Mouse (Mus musculus) cerebellum, postnatal 4 days (tissue): ENCODE data around the gene Tap2.
A peak's percentile ranks its signal among the peaks of the same experiment; 100 is the strongest.

Experiments
- DNase-seq, 2 experiments: peaks; one replicate each; pipeline ENCODE4 v3.0.0; 2022; ENCODE audit warnings: low spot score in 2 of 2, mixed read lengths in 1 of 2

The Tap2 gene

GRCm38 (mm10) chr17:34251666-34252065 is 48.3 kb downstream of the Tap2 start:
- DNase-seq = no peak

DNA sequence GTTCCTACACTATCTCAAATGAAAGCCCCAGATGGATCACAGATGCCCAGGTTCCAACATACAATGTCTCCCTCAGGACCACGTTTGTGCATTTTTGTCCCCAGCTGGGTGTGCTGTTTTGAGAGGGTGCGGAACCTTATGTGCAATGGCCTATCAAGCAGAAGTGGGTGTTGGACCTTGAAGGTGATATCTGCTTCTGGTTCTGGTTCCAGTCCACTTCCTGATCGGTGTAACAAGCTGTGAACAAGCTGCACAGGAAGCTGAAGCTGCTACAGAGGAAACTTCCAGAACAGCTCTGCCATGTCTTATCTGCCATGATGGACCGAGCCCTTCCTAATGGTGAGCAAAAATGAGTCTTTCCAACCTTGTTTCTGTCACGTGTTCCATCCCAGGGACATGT is 53.2 kb downstream of the Tap2 start:
- DNase-seq = no peak

- peak; percentile 67 to 77 for DNase-seq
Observed at GRCm38 (mm10) chr17:34257594-34258375, 54.5 kb downstream of the Tap2 start, which contains the start of gene H2-Ab1. Gene H2-Ab1 (plus strand): TSS chr17:34257689.

GRCm38 (mm10) chr17:34260551-34260950 is 57.2 kb downstream of the Tap2 start:
- no peak for DNase-seq

- peak in 1 of 2 experiments; percentile 75 for DNase-seq
Observed at GRCm38 (mm10) chr17:34261502-34261901, 58.2 kb downstream of the Tap2 start.

DNA sequence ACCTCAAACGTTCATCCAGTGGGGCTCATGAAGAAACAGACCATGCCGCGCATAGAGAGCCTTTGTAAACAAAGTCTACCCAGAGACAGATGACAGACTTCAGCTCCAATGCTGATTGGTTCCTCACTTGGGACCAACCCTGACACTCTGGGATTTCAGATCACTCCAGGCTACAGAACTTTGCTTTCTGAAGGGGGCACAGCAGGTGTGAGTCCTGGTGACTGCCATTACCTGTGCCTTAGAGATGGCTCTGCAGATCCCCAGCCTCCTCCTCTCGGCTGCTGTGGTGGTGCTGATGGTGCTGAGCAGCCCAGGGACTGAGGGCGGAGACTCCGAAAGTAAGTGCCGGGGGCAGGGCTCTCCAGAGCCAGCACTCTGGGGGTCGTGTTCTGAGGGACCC is 59.7 kb downstream of the Tap2 start:
- DNase-seq = peak; percentile 43 to 70

DNA sequence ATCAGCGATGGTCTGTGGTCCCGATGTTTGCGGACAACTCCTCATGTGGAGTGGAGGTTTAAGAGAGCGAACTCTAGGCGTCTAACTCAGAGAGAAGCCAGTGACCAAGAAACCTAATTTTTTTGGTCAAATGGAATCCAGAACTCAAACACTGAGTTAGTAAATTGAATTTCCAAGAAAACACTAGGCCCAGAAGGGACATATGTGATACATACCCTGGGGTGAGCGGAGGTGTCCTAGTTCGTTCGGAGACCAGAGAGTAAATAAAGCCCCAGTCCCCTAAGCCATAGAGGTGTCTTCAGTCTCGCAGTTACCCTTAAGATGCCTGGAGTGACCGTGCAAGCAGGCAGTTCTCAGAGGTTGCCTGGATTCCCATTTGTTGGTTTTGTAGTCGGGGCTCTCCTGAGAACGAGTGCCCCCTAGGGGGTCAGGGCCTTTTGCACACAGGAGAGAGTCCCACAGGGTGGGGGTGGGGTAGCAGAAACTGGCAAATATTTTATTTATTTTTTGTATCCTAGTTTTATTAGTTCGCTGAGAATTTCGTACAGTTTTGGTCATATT is 60.6 kb downstream of the Tap2 start:
- DNase-seq = no peak

GRCm38 (mm10) chr17:34264452-34265351 is 61.4 kb downstream of the Tap2 start:
- DNase-seq = no peak
